Mouse (Mus musculus): ENCODE results near the gene Gatc.

Gene Gatc

GRCm38 (mm10) chr5:115284735-115285134, 56.2 kb downstream of the Gatc start:
- CTCF ChIA-PET: no interaction called here
